Mouse (Mus musculus) gastrocnemius, adult 8-10 months (tissue): ENCODE data around the gene Atg2a. TPM values are rescaled to one million over a fixed set of nuclear protein-coding genes. Genes with fewer than 3 reads are reported as not detected.
"Not testable (repeated sequence)": the region's sequence is repeated elsewhere in the genome, so short reads cannot be mapped to it uniquely, and the experiment has no call there.

Experiments used
- DNase-seq, 2 experiments: peaks; one replicate each; pipeline ENCODE4 v3.0.0; 2022; ENCODE audit warnings: low spot score in 2 of 2
- total RNA-seq, 4 experiments: library from RNA; stranded (reverse); gene quantifications; 2 replicates each; pipeline ENCODE4 v1.2.4; 2022

The Atg2a gene
- total RNA-seq, 4 experiments from 2014 or later = 16.5 to 18.9 (median 18.6) TPM

- no peak for DNase-seq
Measured at GRCm38 (mm10) chr19:6292262-6292661, 50.8 kb downstream of the Atg2a start.

DNA sequence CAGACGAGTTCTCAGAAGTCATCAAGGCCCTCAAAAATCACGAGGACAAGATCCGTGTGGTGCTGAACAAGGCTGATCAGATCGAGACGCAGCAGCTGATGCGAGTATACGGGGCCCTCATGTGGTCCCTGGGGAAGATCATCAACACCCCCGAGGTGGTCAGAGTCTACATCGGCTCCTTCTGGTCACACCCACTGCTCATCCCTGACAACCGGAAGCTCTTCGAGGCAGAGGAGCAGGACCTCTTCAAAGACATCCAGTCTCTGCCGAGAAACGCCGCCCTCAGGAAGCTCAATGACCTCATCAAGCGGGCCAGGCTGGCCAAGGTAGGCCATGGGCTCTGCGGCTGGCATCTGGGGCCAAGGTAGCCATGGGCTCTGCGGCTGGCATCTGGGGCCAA is 52.8 kb downstream of the Atg2a start:
- no peak for DNase-seq

DNA sequence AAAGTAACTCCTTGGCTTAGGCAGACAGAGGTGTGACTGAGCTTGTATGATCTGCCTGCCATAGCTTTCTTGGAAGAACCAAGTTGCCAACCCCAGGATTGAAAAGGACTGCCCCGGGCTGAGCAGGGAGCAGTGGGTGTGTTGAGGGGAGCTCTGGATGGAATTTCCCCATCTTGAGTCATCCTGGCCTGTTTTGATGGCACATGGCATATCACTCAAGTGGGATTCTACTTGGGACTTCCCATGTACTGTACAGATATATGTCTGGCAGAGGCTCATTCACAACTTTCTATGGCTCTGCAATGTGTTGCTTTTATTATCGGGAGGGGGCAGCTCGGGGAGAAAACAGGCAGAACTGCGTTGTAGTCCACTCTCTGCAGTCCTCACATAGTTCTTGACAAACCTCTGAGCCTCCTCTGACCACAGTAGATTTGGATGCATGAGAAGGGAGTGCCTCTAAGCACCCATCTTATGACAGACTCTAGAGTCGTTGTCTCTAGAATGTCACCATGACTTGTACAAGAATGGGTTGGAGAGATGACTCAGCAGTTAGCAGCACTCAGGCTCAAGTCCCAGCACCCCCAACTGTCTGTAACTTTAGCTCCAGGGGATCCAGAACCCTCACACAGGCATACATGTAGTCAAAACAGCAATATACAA is 55.2 kb downstream of the Atg2a start:
- DNase-seq = no peak

GRCm38 (mm10) chr19:6297641-6298040 is 56.2 kb downstream of the Atg2a start:
- DNase-seq = no peak

DNA sequence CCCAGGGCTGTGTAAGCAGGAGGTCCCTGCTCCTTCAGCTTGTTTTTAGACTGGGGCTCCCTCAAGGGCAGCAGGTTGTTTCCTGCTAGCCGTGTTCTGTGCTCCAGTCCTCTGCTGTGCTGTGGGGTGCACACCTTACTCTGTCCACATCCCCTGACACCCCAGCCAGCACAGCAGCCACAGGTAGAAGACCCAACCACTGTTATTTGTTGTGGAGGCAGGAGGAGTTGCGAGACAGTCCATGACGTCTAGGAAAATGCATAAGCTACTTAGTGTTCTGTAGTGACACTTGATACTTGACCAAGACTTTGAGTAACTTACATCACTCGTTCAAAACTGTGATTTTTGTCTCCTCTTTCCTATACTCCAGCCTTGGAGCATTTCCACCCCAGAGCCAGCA is 57.5 kb downstream of the Atg2a start:
- no peak for DNase-seq

DNA sequence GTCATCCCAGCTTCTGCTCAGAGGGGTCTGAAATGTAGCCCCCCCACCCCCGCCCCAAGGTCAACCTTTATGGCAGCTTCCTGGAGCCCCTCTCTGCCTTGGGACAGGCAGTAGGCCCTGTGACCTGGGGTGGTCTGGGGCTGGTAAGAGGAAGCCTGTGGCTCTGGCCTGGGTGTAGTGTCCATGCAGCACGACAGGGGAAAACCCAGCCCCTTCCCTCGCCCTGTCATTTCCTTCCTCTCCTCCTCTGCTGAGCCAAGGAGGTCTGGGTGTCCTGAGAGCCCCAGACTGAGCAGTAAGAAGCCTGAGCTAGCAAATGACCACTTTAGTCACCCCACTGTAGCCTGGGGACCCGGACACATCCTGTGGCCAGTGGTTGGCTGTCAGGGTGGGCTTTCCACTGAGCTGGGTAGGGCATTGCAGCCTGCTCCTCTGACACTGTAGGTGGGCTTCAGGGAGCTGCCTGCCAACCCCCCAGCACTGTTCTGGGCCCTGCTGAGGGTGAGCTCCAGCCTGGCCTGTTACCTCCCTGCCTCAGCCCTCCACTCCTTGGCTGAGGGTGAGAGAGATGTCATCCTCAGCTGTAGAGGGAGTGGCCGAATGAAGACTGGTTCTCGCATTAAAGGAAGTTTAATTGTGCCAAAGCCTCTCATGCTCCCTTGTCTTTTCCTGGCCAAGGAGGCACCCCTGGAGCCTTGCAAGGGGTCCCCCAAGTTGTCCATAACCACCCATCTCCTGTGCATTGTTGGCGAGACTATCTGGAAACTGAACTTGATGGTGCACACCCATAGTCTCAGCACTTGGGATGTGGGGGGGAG is 58.2 kb downstream of the Atg2a start:
- no peak for DNase-seq

DNA sequence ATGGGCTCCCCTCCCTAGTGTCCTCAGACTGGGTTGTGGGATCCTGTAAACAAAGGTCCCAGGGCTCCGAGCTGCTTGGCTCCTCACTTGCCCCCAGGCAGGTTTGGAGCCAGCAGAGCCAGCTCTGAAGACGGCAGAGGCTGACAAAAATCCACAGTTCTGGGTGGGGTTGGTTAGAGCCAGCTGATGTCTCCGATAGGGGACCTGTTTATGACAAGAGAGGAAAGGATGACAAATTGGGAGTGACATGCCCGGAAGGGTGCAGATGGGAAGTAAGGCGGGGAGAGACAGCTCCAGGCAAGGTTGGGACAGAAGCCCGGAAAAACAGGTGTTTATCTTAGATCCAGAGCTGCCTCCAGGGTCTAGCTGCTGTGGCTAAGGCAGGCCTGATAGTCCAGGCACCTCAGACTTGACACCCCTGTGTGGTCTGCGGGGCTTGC is 59.0 kb downstream of the Atg2a start:
- no peak for DNase-seq

DNA sequence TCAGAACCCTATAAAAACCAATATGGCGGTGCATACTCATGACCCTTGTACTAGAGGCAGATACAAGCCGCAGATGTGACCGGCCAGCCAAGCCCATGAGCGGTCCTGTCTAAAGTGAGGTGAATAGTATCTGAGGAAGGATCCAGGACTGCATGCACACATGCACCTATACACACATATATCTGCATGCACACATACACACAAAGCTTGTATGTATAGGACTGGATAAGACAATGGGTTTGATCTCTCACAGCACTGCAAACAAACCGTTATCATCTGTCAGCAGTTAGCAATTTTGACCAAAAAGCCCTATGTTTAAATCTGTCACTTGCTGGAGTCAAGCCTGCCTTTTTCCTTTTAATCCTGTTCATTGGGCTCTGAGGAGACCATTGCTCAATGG is 60.6 kb downstream of the Atg2a start:
- DNase-seq = no peak

DNA sequence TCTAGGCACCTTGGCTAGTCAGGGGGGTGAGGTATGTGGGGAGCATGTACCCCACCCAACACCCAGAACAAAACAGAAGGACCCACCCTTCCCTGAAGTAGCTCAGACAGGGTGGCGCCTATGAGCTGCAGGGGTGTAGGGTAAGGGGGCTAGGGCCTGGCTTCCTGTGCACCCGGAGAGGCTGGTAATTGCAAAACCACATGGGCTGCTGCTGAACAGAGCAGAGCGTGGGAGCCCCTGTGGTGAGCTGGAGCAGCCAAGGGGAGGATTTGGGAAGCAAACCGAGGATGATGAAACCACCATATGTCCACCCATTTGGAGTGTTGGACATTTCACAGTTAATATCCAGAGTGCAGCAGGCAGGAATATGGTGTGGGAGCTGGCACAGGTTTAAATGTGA is 61.1 kb downstream of the Atg2a start:
- peak in 1 of 2 experiments; percentile 46 for DNase-seq

GRCm38 (mm10) chr19:6303831-6304230 is 62.4 kb downstream of the Atg2a start:
- DNase-seq = no peak

- DNase-seq = peak; percentile 82 to 85
Measured at GRCm38 (mm10) chr19:6304787-6305516, 63.5 kb downstream of the Atg2a start.

DNA sequence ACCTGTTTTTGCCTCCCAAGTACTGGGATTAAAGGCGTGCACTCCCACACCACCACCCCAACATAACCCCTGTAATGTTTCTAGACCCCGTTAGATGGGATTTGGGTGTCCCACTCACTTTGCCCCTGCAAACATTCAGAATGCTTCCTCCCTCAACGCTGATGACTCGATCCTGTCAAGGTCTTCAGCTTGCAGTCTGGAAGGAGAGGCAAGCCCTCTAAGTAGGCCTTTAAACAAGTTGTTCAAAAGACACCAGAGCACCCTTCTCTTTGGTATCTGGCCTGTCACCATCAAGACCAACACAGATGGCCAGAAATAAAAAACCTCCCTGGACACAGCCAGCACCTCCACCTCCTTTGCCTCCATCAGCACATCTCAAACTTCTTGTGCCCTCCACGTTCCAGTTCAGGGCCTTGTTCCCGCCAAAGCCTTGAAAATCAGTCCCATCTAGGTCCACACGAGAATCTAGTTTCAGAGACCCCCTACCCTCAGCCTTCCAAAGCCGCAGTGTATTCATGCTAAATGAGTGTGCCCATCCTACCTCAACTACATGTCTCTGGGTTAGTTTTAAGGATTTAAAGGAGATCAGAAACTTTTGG is 64.1 kb downstream of the Atg2a start:
- DNase-seq = no peak

- DNase-seq = peak; percentile 73 to 81
Measured at GRCm38 (mm10) chr19:6306137-6306551, 64.7 kb downstream of the Atg2a start, which contains the start of gene Cdc42bpg. Gene Cdc42bpg, plus strand, starts transcription at chr19:6306456.

DNA sequence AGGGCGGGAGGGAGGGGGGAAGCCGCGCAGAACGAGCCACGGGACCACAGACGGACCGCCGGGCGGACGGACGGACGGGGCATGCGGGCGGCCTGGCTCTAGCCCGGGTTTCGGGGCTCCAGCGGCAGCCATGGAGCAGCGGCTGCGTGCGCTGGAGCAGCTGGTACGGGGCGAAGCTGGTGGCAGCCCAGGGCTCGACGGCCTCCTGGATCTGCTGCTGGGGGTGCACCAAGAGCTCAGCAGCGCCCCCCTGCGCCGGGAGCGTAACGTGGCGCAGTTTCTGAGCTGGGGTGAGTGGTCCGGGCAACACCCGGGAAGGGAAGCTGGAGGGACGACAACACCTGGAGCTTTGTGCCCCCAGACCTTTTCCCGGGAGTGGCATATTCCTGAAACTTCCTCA is 65.1 kb downstream of the Atg2a start:
- DNase-seq = peak; percentile 61 to 70

DNA sequence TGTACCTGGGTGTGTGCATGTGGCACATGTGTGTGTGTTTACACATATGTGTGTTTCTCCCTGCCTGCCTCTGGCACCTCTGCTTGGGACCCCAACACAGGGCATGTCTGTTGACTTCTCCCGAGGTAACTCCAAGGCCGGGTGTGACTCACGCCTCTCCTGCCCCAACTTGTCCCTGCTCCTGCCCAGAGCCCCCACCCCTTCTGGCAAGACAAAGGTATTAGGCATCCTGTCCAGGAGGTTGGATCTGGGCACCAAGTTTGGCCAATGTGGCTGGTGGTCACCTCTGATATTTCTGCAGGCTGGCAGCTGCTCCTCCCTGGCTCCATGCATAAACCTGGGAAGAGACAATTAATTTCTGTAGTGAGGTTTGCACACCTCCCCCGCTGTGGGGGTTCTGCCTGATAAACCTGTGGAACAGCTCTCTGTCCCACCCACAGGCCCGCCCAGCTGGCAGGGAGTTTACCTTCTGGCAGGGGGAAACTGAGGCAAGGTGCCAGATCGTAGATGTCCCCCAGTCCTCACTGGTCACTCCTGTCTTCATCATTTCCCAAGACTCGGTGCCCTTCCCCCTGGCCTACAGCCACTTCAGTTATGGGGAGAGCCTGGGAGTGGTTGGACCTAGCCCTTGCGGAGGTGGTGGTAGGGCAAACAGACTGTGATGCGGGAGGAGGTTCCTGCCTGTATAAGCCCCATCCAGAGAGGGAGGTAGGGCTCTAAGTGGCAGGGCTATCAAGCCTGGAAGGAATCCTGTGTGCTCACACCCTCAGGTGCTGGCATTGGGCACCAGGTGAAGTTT is 66.5 kb downstream of the Atg2a start:
- no peak for DNase-seq

DNA sequence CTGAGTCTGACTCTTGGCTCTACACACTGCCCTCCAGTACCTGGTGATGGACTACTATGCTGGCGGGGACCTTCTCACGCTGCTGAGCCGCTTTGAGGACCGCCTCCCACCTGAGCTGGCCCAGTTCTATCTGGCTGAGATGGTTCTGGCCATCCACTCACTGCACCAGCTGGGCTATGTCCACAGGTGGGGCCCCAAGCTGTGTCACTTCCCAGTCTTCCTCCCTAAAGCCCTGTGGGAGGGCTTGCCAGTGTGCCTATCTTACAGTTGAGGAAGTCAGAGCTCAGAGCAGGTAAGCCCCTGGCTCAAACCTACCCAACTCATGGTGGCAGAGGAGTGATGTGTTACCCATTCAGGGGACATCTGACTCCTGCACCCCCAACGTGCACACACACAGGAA is 68.7 kb downstream of the Atg2a start:
- no peak for DNase-seq

- DNase-seq = not testable (repeated sequence)
Measured at GRCm38 (mm10) chr19:6311783-6312182, 70.3 kb downstream of the Atg2a start.
